Mouse (Mus musculus): ENCODE data around the gene Chd3. TPM values are rescaled to one million over a fixed set of nuclear protein-coding genes. Genes with fewer than 3 reads are reported as not detected.

The Chd3 gene
- polyA plus RNA-seq, 1 experiment from 2014 or later: 68.9 TPM

DNA sequence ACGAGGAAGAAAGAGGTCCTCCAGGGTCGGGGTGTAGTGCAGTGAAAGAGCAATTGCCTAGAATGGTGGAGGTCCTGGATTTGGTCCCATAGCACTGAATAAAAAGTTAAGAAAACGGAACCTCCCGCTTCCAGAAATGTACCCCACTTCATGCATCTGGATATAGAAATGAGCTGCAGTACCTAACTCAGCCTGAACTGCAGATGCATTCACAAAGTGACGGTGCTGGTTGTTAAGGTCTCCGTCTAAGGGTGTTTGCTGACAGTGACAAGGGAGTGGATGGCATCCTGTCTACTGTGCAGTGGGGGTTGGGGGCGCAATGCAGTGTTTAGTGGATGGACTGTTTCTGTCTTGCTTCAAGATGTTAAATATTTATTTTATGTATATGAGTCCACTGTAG, 17.6 kb upstream of the Chd3 start:
- Histone ChIP-seq H3K4me1 (ENCODE audit: control insufficient read depth, insufficient read depth, low read length) (peaks cover 10% of the 10 kb centered on the region), H3K36me3 (ENCODE audit: control insufficient read depth, insufficient read depth, low read length) (no peaks in the 10 kb centered on the region), H3K27ac (replicated peaks; ENCODE audit: low read depth, low read length) (no peak overlapping the region), H3K4me3 (ENCODE audit: low read depth, low read length) (no peak overlapping the region), H3K27me3 (replicated peaks; ENCODE audit: control insufficient read depth, insufficient read depth, low read length) (no peaks in the 10 kb centered on the region), H3K4me2 (ENCODE audit: low read depth, low read length) (no peak overlapping the region), H3K9me3 (ENCODE audit: control insufficient read depth, low read length) (no peaks in the 10 kb centered on the region), H3K9ac (ENCODE audit: low read depth, low read length) (no peak overlapping the region)
- no peak for DNase-seq (ENCODE audit: low spot score)
- ATAC-seq (ENCODE audit: low read depth): no peak
- WGBS: 78% methylated on average over 7 of the region's 7 CpGs

DNA sequence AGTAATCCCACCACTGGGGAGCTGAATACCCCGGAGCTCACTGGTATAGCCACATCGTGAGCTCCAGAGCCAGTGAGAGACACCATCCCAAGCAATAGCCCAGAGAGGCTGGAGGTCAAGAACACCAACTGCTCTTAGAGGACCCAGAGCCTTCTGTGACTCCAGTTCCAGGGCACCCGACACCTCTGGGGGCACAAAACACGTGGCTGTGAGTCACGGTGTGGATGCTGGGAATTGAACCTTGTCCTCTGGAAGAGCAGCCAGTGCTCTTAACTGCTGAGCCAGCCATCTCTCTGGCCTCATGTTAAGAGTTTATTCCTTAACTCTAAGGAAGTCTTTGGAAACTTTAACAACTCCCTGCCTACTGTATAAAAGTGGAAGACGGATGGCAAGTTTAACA, 15.8 kb upstream of the Chd3 start:
- Histone ChIP-seq H3K9ac (ENCODE audit: low read depth, low read length) (no peak overlapping the region), H3K36me3 (ENCODE audit: control insufficient read depth, insufficient read depth, low read length) (no peaks in the 10 kb centered on the region), H3K4me1 (ENCODE audit: control insufficient read depth, insufficient read depth, low read length) (peaks cover 7% of the 10 kb centered on the region), H3K9me3 (ENCODE audit: control insufficient read depth, low read length) (no peaks in the 10 kb centered on the region), H3K27ac (replicated peaks; ENCODE audit: low read depth, low read length) (no peak overlapping the region), H3K4me3 (ENCODE audit: low read depth, low read length) (no peak overlapping the region), H3K27me3 (replicated peaks; ENCODE audit: control insufficient read depth, insufficient read depth, low read length) (no peaks in the 10 kb centered on the region), H3K4me2 (ENCODE audit: low read depth, low read length) (no peak overlapping the region)
- ATAC-seq (ENCODE audit: low read depth) (no peak), DNase-seq (ENCODE audit: low spot score) (no peak)
- 70% methylated on average over 6 of the region's 6 CpGs for WGBS

GRCm38 (mm10) chr11:69382478-69383105, 13.4 kb upstream of the Chd3 start:
- Histone ChIP-seq H3K9me3 (ENCODE audit: control insufficient read depth, low read length) (no peaks in the 10 kb centered on the region), H3K27me3 (replicated peaks; ENCODE audit: control insufficient read depth, insufficient read depth, low read length) (no peaks in the 10 kb centered on the region), H3K4me2 (ENCODE audit: low read depth, low read length) (no peak overlapping the region), H3K36me3 (ENCODE audit: control insufficient read depth, insufficient read depth, low read length) (no peaks in the 10 kb centered on the region), H3K4me1 (ENCODE audit: control insufficient read depth, insufficient read depth, low read length) (peaks cover 4% of the 10 kb centered on the region; the same call in 1 of the 2 replicates), H3K27ac (replicated peaks; ENCODE audit: low read depth, low read length) (0 out of 2 replicates have a peak overlapping the region, but pooled peaks have one; percentile 15), H3K4me3 (ENCODE audit: low read depth, low read length) (no peak overlapping the region), H3K9ac (ENCODE audit: low read depth, low read length) (0 out of 2 replicates have a peak overlapping the region, but pooled peaks have one; percentile 9)
- DNase-seq (ENCODE audit: low spot score) (no peak), ATAC-seq (ENCODE audit: low read depth) (peak; percentile 28)
- 57% methylated on average over 10 of the region's 10 CpGs for WGBS

GRCm38 (mm10) chr11:69381356-69381755, 12.2 kb upstream of the Chd3 start:
- H3K4me1 ChIP-seq (ENCODE audit: control insufficient read depth, insufficient read depth, low read length): peaks cover 4% of the 10 kb centered on the region; the same call in 1 of the 2 replicates
- DNase-seq (ENCODE audit: low spot score) (no peak), ATAC-seq (ENCODE audit: low read depth) (no peak)
- WGBS: 87% methylated on average over 6 of the region's 6 CpGs
- no peak overlapping the region for H3K9ac ChIP-seq (ENCODE audit: low read depth, low read length)
- H3K9me3 ChIP-seq (ENCODE audit: control insufficient read depth, low read length): no peaks in the 10 kb centered on the region
- H3K27me3 ChIP-seq (replicated peaks; ENCODE audit: control insufficient read depth, insufficient read depth, low read length): no peaks in the 10 kb centered on the region
- H3K27ac ChIP-seq (replicated peaks; ENCODE audit: low read depth, low read length): no peak overlapping the region
- H3K4me2 ChIP-seq (ENCODE audit: low read depth, low read length): no peak overlapping the region
- H3K4me3 ChIP-seq (ENCODE audit: low read depth, low read length): no peak overlapping the region
- peaks cover under 1% of the 10 kb centered on the region; the same call in 1 of the 2 replicates for H3K36me3 ChIP-seq (ENCODE audit: control insufficient read depth, insufficient read depth, low read length)

GRCm38 (mm10) chr11:69379600-69379999, 10.4 kb upstream of the Chd3 start:
- no peak overlapping the region for H3K4me3 ChIP-seq (ENCODE audit: low read depth, low read length)
- no peaks in the 10 kb centered on the region for H3K9me3 ChIP-seq (ENCODE audit: control insufficient read depth, low read length)
- no peak overlapping the region for H3K27ac ChIP-seq (replicated peaks; ENCODE audit: low read depth, low read length)
- WGBS: 85% methylated on average over 3 of the region's 3 CpGs
- H3K4me2 ChIP-seq (ENCODE audit: low read depth, low read length): no peak overlapping the region
- ATAC-seq (ENCODE audit: low read depth) (no peak), DNase-seq (ENCODE audit: low spot score) (no peak)
- H3K4me1 ChIP-seq (ENCODE audit: control insufficient read depth, insufficient read depth, low read length): peaks cover 4% of the 10 kb centered on the region; the same call in 1 of the 2 replicates
- H3K9ac ChIP-seq (ENCODE audit: low read depth, low read length): no peak overlapping the region
- H3K36me3 ChIP-seq (ENCODE audit: control insufficient read depth, insufficient read depth, low read length): peaks cover 6% of the 10 kb centered on the region; the same call in 1 of the 2 replicates
- no peaks in the 10 kb centered on the region for H3K27me3 ChIP-seq (replicated peaks; ENCODE audit: control insufficient read depth, insufficient read depth, low read length)

DNA sequence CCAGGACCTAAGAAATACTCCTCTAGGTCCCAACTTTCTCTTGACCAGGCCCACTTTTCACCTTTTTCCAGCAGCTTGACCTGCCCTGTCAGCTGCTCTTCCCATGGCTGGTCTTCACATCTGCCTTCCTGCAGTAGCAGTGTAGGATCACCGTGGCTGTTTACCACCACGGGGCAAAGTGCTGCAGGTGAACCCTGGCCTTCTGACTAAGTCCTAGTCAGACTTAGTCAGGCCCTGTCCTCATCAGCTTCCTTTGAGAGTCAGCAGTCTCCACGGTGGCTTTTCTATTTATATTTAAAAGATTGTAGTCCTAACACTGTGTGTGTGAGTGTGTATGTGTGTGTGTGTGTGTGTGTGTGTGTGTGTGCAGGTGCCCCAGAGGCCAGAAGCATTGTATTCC, 8.6 kb upstream of the Chd3 start:
- WGBS: 71% methylated on average over 3 of the region's 3 CpGs
- H3K4me3 ChIP-seq (ENCODE audit: low read depth, low read length): no peak overlapping the region
- no peak overlapping the region for H3K4me2 ChIP-seq (ENCODE audit: low read depth, low read length)
- H3K9me3 ChIP-seq (ENCODE audit: control insufficient read depth, low read length): no peaks in the 10 kb centered on the region
- no peaks in the 10 kb centered on the region for H3K27me3 ChIP-seq (replicated peaks; ENCODE audit: control insufficient read depth, insufficient read depth, low read length)
- H3K4me1 ChIP-seq (ENCODE audit: control insufficient read depth, insufficient read depth, low read length): peaks cover 1% of the 10 kb centered on the region; the same call in 1 of the 2 replicates
- ATAC-seq (ENCODE audit: low read depth) (no peak), DNase-seq (ENCODE audit: low spot score) (no peak)
- peaks cover 23% of the 10 kb centered on the region for H3K36me3 ChIP-seq (ENCODE audit: control insufficient read depth, insufficient read depth, low read length)
- H3K27ac ChIP-seq (replicated peaks; ENCODE audit: low read depth, low read length): no peak overlapping the region
- no peak overlapping the region for H3K9ac ChIP-seq (ENCODE audit: low read depth, low read length)

DNA sequence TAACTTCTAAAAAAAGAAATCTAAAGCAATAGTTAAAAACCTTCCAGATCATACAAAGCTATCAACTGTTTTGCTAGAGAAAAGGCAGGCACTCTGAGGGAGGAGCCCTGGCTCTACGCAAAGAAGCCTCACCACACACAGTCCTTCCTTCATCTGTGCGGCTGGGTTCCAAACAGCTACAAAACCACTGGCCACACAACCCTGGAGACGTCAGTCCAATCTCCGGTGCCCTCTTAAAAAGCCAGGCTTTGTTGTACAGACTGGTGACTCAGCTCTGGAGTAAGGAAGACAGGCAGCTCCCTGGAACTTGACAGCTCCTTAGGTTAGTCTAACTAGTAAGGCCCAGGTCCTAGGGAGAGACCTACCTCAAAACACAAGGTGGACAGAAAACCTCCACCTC, 6.4 kb upstream of the Chd3 start:
- ATAC-seq (ENCODE audit: low read depth): no peak
- no peak overlapping the region for H3K4me2 ChIP-seq (ENCODE audit: low read depth, low read length)
- peaks cover 15% of the 10 kb centered on the region for H3K4me1 ChIP-seq (ENCODE audit: control insufficient read depth, insufficient read depth, low read length)
- no peak overlapping the region for H3K9ac ChIP-seq (ENCODE audit: low read depth, low read length)
- 82% methylated on average over 4 of the region's 4 CpGs for WGBS
- H3K9me3 ChIP-seq (ENCODE audit: control insufficient read depth, low read length): no peaks in the 10 kb centered on the region
- H3K4me3 ChIP-seq (ENCODE audit: low read depth, low read length): no peak overlapping the region
- peaks cover 27% of the 10 kb centered on the region for H3K36me3 ChIP-seq (ENCODE audit: control insufficient read depth, insufficient read depth, low read length)
- no peak for DNase-seq (ENCODE audit: low spot score)
- no peak overlapping the region for H3K27ac ChIP-seq (replicated peaks; ENCODE audit: low read depth, low read length)
- no peaks in the 10 kb centered on the region for H3K27me3 ChIP-seq (replicated peaks; ENCODE audit: control insufficient read depth, insufficient read depth, low read length)

- Histone ChIP-seq H3K4me3 (ENCODE audit: low read depth, low read length) (no peak overlapping the region), H3K27ac (replicated peaks; ENCODE audit: low read depth, low read length) (no peak overlapping the region), H3K9me3 (ENCODE audit: control insufficient read depth, low read length) (no peaks in the 10 kb centered on the region), H3K9ac (ENCODE audit: low read depth, low read length) (no peak overlapping the region), H3K27me3 (replicated peaks; ENCODE audit: control insufficient read depth, insufficient read depth, low read length) (no peaks in the 10 kb centered on the region), H3K4me2 (ENCODE audit: low read depth, low read length) (no peak overlapping the region), H3K4me1 (ENCODE audit: control insufficient read depth, insufficient read depth, low read length) (peaks cover 18% of the 10 kb centered on the region), H3K36me3 (ENCODE audit: control insufficient read depth, insufficient read depth, low read length) (peaks cover 27% of the 10 kb centered on the region)
- no peak for ATAC-seq (ENCODE audit: low read depth)
- DNase-seq (ENCODE audit: low spot score): no peak
- 92% methylated on average over 16 of the region's 16 CpGs for WGBS
These were observed 4.2 kb upstream of the Chd3 start for GRCm38 (mm10) chr11:69373223-69373965.
